Mouse (Mus musculus) stomach, embryonic 14.5 days (tissue): ENCODE results near the gene Kif1c. TPM values are rescaled to one million over a fixed set of nuclear protein-coding genes. Genes with fewer than 3 reads are reported as not detected.
A peak's percentile ranks its signal among the peaks of the same experiment; 100 is the strongest.
"Not testable (repeated sequence)": the region's sequence is repeated elsewhere in the genome, so short reads cannot be mapped to it uniquely, and the experiment has no call there.

Source experiments
- ATAC-seq: fragments of 200-750 bp; cut with Nextera tagmentation; 2 replicates; pipeline ENCODE4 v1.8.0; 2017; ENCODE audit warnings: low read depth, moderate TSS enrichment; ENCODE audit not compliant: insufficient number of reproducible peaks, insufficient read depth, low FRiP score
- H3K27ac ChIP-seq: fragments of 300-500 bp; sonication (generic); 2 replicates; pipeline ENCODE4 v1.5.1; 2014; ENCODE audit warnings: mild to moderate bottlenecking, low read length, moderate library complexity, mixed read lengths
- H3K27me3 ChIP-seq: fragments of 300-500 bp; sonication (generic); 2 replicates; pipeline ENCODE4 v1.6.1; 2014; ENCODE audit warnings: low read length, control low read depth, mixed read lengths; ENCODE audit not compliant: control insufficient read depth, insufficient read depth
- H3K36me3 ChIP-seq: fragments of 300-500 bp; sonication (generic); 2 replicates; pipeline ENCODE4 v1.6.1; 2014; ENCODE audit warnings: mild to moderate bottlenecking, control low read depth, low read length, moderate library complexity, mixed read lengths; ENCODE audit not compliant: control insufficient read depth, insufficient read depth
- H3K4me1 ChIP-seq: fragments of 300-500 bp; sonication (generic); 2 replicates; pipeline ENCODE4 v1.6.1; 2014; ENCODE audit warnings: low read length, control low read depth, mixed read lengths; ENCODE audit not compliant: control insufficient read depth, insufficient read depth
- H3K4me2 ChIP-seq: fragments of 300-500 bp; sonication (generic); replicated peaks from 2 replicates; pipeline ENCODE4 v1.6.1; 2014; ENCODE audit warnings: low read depth, low read length, control low read depth
- H3K4me3 ChIP-seq: fragments of 300-500 bp; sonication (generic); 2 replicates; pipeline ENCODE4 v1.5.1; 2014; ENCODE audit warnings: low read depth, low read length, control low read depth
- H3K9ac ChIP-seq: fragments of 300-500 bp; sonication (generic); replicated peaks from 2 replicates; pipeline ENCODE4 v1.6.1; 2014; ENCODE audit warnings: low read depth, mild to moderate bottlenecking, control low read depth, low read length, moderate library complexity, mixed read lengths
- H3K9me3 ChIP-seq: fragments of 300-500 bp; sonication (generic); 2 replicates; pipeline ENCODE4 v1.6.1; 2016; ENCODE audit warnings: low read depth, low read length, control low read depth; ENCODE audit not compliant: control insufficient read depth
- WGBS: fragments of 180-500 bp; shearing (Covaris S2); extraction: QIAGEN DNeasy Blood & Tissue Kit; methylation state at CpG from one replicate; pipeline ENCODE4 v1.1.7; 2014; 5-methylcytosine and 5-hydroxymethylcytosine counted together
- microRNA-seq: library from miRNA; unstranded; fragments of <30 nt; microRNA quantifications from one replicate; pipeline ENCODE4, GENCODE M21; 2016
- polyA plus RNA-seq: library from polyadenylated mRNA; unstranded; fragments of >200 nt; fragmentation: Nextera tagmentation; extraction: Ambion mirVana; gene quantifications from 2 replicates; pipeline ENCODE4 v1.2.1, GENCODE M21; 2014

The Kif1c gene
- polyA plus RNA-seq, 1 experiment from 2014 or later, result 9.0 TPM

DNA sequence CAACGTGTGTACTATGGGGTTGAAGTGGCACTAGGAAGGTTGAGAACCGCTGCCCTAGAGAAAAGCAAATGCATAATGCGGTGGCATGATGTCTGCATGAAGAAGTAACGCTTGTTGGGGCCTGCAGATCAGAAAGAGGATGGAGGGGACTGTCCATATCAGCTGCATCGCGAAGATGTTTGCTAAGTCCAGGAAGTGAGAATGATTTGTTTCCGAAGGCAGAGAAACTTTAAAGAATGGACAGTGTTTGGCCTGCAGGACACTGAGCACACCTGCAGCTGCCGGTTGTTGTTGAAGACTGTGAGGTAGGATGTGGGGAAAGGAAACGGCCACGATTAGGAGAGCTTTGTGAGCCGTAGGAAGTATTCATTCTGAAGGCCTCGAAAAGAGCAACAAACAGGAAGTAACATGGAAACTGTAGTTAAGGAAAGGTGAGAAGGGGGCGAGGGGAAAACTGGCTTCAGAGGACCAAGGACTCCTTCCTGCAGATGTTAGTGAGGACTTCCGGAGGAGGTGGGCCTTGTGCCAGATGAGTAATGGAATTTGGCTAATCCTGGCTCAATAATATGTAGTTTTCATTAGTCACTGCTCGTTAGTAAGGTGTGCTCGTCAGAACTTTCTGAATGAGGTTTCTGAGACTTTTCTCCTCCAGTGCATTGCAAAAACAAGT, 65.6 kb downstream of the Kif1c start:
- H3K4me3 ChIP-seq, result no peak overlapping the region

DNA sequence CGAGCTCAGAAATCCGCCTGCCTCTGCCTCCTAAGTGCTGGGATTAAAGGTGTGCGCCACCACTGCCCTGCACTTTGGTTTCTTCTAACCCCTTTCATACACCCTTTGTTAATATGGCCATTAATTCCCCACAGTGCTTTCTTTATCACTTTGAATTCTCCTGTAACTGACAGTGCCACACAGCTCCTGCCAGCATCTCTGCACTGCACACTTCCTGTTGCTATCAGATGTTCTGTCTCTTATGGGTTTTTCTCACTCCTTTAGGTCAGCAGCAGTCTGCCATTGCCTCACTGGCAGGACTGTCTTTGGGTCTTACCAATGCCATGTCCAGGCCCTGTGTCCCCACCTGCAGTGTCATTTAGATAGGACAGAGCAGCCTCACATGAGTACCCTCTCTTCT, 70.5 kb downstream of the Kif1c start:
- H3K27me3 ChIP-seq, result no peaks in the 10 kb centered on the region
- 86% methylated on average over 3 of the region's 3 CpGs for WGBS

More for the DNA sequence above, 65.6 kb downstream of the Kif1c start:
- 75% methylated on average over 16 of the region's 16 CpGs for WGBS
- H3K4me2 ChIP-seq, result no peak overlapping the region
- peak overlapping the region; percentile 80; the same call in 1 of the 2 replicates for H3K27ac ChIP-seq
- H3K4me1 ChIP-seq, result 0 out of 2 replicates have a peak, but pooled peaks cover 4% of the 10 kb centered on the region
- H3K36me3 ChIP-seq, result no peaks in the 10 kb centered on the region
- no peaks in the 10 kb centered on the region for H3K9me3 ChIP-seq
- no peaks in the 10 kb centered on the region for H3K27me3 ChIP-seq
- no peak for ATAC-seq
- 0 out of 2 replicates have a peak overlapping the region, but pooled peaks have one; percentile 22 for H3K9ac ChIP-seq

DNA sequence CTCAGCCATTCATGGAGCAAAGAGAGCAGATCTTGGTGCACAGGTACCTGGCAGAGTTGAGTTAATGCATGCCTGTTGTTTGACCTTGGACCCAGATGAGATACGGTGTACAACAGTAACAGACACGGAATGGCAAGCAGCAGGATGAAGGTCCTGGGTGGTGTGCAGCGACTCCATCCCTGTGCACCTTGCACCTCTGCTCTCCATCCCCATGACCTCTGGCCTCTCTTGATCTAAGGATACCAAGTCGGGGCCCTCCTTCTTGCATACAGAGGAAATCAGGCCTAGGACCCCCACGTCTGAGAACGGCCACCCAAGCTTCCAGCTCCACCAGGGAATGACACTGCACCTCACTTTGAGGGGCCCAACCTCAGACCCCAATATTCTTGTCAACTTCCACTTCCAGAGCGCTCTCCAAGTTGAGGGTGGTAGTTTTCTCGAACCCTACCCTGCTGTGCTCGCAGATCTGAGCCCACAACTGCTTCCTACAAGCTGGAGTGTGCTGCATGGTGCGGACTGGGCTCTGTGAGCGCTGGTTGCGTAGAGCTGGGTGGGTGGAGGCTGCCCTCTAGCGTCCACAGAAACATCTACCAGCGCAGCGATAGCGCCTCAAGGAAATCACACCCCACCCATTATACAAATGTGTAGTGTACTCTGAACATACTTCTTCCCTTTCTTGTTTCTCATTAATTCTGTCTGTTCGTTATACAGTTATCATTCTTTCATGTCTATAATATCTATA, 76.7 kb downstream of the Kif1c start:
- WGBS, result 26% methylated on average over 17 of the region's 17 CpGs
- no peaks in the 10 kb centered on the region for H3K4me1 ChIP-seq
- H3K4me3 ChIP-seq, result no peak overlapping the region
- H3K9me3 ChIP-seq, result no peaks in the 10 kb centered on the region
- ATAC-seq, result peak; percentile 75; the same call in 1 of the 2 replicates
- no peak overlapping the region for H3K27ac ChIP-seq
- no peaks in the 10 kb centered on the region for H3K27me3 ChIP-seq
- H3K4me2 ChIP-seq, result no peak overlapping the region
- peaks cover 3% of the 10 kb centered on the region for H3K36me3 ChIP-seq
- H3K9ac ChIP-seq, result no peak overlapping the region

More for the DNA sequence above, 70.5 kb downstream of the Kif1c start:
- no peak overlapping the region for H3K4me2 ChIP-seq
- no peak overlapping the region for H3K4me3 ChIP-seq
- H3K27ac ChIP-seq, result no peak overlapping the region
- no peaks in the 10 kb centered on the region for H3K4me1 ChIP-seq
- H3K9me3 ChIP-seq, result no peaks in the 10 kb centered on the region
- peaks cover 9% of the 10 kb centered on the region for H3K36me3 ChIP-seq
- no peak overlapping the region for H3K9ac ChIP-seq
- ATAC-seq, result no peak

DNA sequence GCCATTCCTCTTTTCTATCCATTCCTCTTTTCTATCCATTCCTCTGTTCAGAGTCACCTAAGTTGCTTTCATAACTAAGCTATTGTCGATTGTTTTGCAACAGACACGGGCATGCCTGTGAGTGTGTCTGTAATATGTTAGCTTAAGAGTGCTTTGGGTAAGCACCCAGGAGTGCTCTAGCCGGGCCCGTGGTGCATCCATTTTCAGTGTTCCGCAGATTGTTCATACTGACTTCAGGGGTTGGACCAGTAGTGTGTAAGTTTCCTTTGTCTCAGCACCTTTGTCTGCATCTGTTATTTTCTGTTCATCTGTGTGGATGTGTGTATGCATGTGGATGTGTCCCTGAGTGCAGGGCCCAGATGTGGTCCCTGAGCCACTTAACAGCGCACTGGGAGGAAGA, 77.3 kb downstream of the Kif1c start:
- Histone ChIP-seq H3K36me3 (no peaks in the 10 kb centered on the region; the same call in 1 of the 2 replicates), H3K27ac (no peak overlapping the region), H3K4me3 (no peak overlapping the region), H3K9me3 (no peaks in the 10 kb centered on the region), H3K4me1 (no peaks in the 10 kb centered on the region), H3K4me2 (no peak overlapping the region), H3K27me3 (no peaks in the 10 kb centered on the region), H3K9ac (no peak overlapping the region)
- ATAC-seq, result 0 out of 2 replicates have a peak, but pooled peaks have one; percentile 6
- WGBS, result 68% methylated on average over 6 of the region's 6 CpGs

DNA sequence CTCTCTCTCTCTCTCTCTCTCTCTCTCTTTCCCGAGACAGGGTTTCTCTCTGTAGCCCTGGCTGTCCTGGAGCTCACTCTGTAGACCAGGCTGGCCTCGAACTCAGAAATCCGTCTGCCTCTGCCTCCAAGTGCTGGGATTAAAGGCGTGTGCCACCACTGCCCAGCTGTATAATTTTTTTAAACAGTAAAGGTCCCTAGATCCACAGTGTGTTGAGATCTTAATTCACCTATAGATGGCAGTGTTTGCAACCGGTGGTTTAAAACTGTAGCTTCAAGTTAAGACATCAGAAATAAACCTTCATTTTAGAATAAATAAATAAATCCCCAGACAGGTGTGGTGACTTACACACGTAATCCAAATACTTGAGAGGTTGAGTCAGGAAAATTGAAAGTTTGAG, 77.7 kb downstream of the Kif1c start:
- not testable (repeated sequence) for H3K4me1 ChIP-seq, H3K36me3 ChIP-seq, H3K27ac ChIP-seq, H3K27me3 ChIP-seq, H3K4me2 ChIP-seq, H3K9ac ChIP-seq, H3K4me3 ChIP-seq, H3K9me3 ChIP-seq, ATAC-seq
- WGBS, result 26% methylated on average over 6 of the region's 6 CpGs

Small RNA genes within 50 kb of the gene (microRNA-seq; reads per million reads assigned to microRNA genes)
- gene Gm22760, result not detected
- not detected for gene Mir6925

Other genes starting within 250 kb of the Kif1c start
- 48.6 and 49.8 TPM in 2 replicates for gene Med11, start 248.6 kb upstream of the Kif1c start, polyA plus RNA-seq
- 0.39 and 0.50 TPM in 2 replicates for gene Zmynd15, start 241.1 kb upstream of the Kif1c start, polyA plus RNA-seq
- gene Cxcl16, start 240.6 kb upstream of the Kif1c start, polyA plus RNA-seq, result 7.8 and 8.6 TPM in 2 replicates
- gene Tm4sf5, start 195.3 kb upstream of the Kif1c start, polyA plus RNA-seq, result 38.6 and 45.2 TPM in 2 replicates
- 0.39 TPM in 1 of 2 replicates, not detected in the other for gene Vmo1, start 185.9 kb upstream of the Kif1c start, polyA plus RNA-seq
- gene Gltpd2, start 181.4 kb upstream of the Kif1c start, polyA plus RNA-seq, result 0.43 and 0.81 TPM in 2 replicates
- 709 and 761 TPM in 2 replicates for gene Psmb6, start 175.2 kb upstream of the Kif1c start, polyA plus RNA-seq
- gene Gm40193, start 167.6 kb upstream of the Kif1c start, polyA plus RNA-seq, result not detected in 2 replicates
- gene Pld2, start 160.5 kb upstream of the Kif1c start, polyA plus RNA-seq, result 11.6 and 13.0 TPM in 2 replicates
- gene Mink1, start 137.7 kb upstream of the Kif1c start, polyA plus RNA-seq, result 23.0 and 23.9 TPM in 2 replicates
- gene 4930544D05Rik, start 84.7 kb upstream of the Kif1c start, polyA plus RNA-seq, result not detected in 2 replicates
- gene Chrne, start 81.3 kb upstream of the Kif1c start, polyA plus RNA-seq, result not detected in 2 replicates
- gene Gp1ba, start 61.4 kb upstream of the Kif1c start, polyA plus RNA-seq, result 0.21 and 0.22 TPM in 2 replicates
- gene Rnf167, start 53.3 kb upstream of the Kif1c start, polyA plus RNA-seq, result 118 and 120 TPM in 2 replicates
- 151 and 157 TPM in 2 replicates for gene Slc25a11, start 53.1 kb upstream of the Kif1c start, polyA plus RNA-seq
- gene Pfn1, start 45.9 kb upstream of the Kif1c start, polyA plus RNA-seq, result 2,006 and 2,065 TPM in 2 replicates
- 12.3 and 14.5 TPM in 2 replicates for gene Eno3, start 43.3 kb upstream of the Kif1c start, polyA plus RNA-seq
- 147 and 170 TPM in 2 replicates for gene Spag7, start 31.1 kb upstream of the Kif1c start, polyA plus RNA-seq
- 16.1 and 19.2 TPM in 2 replicates for gene Camta2, start 12.4 kb upstream of the Kif1c start, polyA plus RNA-seq
- 1.0 and 1.9 TPM in 2 replicates for gene Inca1, start 393 bp upstream of the Kif1c start, polyA plus RNA-seq
- 4.5 and 7.0 TPM in 2 replicates for gene Zfp3, start 63.7 kb downstream of the Kif1c start, polyA plus RNA-seq
- gene Scimp, start 112.0 kb downstream of the Kif1c start, polyA plus RNA-seq, result 0.59 and 0.87 TPM in 2 replicates
- gene Rabep1, start 144.2 kb downstream of the Kif1c start, polyA plus RNA-seq, result 32.5 and 33.1 TPM in 2 replicates